Mouse (Mus musculus) activated CD4-positive, CD25-positive, alpha-beta regulatory T cell, adult 4 months (primary cell): ENCODE results near the gene Prnp. TPM values are rescaled to one million over a fixed set of nuclear protein-coding genes. Genes with fewer than 3 reads are reported as not detected.

ENCODE experiments used
- ATAC-seq: one replicate; pipeline ENCODE4 v1.8.0; 2017
- polyA plus RNA-seq, 2 experiments: library from polyadenylated mRNA; unstranded; fragments of 100-300 nt; shearing (Covaris generic); gene quantifications; one replicate each; pipeline ENCODE4 v1.2.1; 2017

The Prnp gene
- polyA plus RNA-seq, 2 experiments from 2014 or later, result 7.7 to 12.0 TPM

DNA sequence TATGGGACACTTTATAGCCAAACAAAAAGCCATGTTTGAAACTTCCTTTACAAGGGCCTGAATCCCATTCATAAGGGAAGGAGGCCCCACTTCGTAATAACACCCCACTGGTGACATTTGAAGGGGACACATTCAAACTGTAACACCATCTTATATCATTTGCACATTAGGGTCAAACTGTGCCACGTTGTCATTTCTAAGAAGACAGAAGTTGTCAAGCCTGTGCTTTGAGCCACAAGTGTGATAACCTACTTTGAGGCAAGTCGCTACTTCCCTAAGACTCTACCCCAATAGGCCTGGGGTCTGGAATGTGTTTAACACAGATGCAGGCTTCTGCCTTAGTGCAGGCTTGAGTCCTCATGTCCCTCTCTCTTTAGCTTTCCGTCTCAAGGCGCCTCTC, 2.4 kb upstream of the Prnp start:
- no peak for ATAC-seq

DNA sequence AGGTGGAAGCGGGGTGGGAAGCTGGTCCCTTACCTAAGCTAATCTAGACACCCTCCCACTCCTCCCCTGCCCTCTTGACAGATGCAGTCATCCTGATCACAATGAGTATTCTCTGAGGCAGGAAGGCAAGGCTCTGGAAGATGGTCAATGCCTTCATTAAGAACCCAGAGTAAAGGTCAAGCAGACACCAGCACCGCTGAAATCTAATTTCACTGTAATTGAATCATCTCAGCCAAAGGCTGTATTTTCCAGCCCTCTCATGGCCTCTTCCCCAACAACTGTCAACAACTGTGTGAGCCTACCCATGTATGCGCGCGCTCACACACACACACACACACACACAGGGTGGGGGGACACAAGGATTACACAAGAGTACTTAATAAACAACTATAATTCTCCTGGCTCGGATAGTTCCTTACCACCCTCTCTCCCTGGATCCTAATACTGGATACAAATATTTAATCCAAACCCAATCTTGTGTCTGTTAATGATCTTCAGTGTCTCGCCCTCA, 1.3 kb upstream of the Prnp start:
- no peak for ATAC-seq

DNA sequence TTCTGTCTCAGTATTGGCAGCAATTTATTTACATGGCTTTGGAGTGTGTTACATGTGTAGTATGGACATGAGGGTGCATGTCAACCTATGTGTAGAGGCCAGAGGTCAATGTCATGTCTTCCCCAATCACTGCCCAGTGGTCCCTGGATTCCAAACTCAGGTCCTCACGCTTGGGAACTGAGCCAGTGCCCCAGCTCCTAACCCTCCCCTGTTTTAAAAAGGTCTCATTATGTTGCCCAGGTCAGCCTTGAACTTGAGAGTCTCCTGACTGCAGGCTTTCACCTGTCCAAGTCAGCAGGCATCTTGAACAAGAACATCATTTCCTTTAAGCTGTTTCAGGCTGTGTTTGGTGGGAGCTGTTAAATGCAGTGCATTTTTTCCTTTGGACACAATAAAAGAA, 822 bp upstream of the Prnp start:
- ATAC-seq, result no peak

DNA sequence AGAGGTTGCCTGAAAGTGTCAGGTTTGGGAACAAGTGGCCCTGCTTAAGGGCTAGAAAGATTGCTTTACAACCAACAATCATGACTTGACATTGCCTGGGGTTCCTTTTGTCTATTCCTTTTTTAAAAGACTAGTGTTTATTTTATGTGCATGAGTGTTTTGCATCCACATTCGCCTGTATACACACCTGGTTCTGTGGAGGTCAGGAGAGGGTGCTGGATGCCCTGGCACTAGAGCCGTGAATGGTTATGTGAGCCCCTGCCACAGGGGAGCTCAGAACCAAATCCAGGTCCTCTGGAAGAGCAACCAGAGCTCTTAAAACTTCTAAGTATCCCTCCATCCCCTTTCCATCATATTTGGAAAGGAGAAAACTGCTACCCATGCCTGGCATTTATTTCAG, 1.1 kb downstream of the Prnp start:
- ATAC-seq, result no peak

DNA sequence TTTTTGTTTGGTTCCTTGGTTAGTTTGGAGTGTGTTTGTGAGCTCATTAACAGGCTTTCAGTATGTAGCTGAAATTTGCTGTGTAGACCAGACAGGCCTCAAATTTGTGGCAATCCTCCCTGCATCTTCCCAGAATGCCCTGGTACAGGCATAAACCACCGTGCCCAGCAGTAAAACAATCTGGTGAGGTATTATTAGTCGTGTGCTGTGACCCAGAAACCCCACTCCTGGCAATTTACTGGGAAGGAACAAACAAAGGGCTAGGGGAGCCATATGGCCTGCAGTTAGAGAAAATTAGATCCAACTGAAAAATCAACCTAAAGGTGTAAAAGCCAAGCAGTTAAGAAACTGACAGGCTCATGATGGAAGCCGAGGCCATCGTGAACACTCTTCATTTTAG, 1.6 kb downstream of the Prnp start:
- no peak for ATAC-seq

DNA sequence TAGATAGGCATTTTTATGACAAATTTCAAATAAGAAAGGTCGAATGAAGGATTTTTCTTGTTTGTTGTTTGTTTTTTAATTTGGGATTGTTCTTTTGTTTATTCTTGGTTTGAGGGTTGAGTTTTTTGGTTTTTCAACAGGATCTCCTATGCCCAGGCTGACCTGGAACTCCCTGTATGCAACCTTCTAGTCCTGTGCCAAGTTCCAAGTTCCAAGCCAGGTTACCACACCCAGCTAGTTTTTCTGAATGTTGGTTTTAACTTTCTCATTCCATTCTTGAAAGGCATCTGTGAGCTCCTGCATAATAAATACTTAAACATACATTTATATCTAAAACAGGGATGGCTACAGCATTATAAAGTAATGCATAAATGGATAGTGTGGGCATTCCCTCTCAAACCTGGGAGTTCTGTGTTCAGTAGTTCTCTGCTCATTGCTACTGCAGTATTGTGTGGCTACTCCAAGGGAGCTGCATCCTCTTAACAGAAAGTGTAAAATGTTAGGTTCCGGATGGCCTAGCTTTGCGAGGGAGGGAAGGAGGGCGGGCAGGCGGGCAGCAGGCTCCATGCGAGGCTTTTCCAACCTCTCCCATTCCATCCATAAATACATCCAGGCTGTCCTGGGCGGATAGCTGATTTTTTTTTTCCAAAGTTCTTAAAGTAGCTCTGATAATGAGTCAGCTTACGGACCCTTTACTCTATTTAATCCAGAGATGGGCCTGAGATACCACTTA, 3.0 kb downstream of the Prnp start:
- no peak for ATAC-seq

DNA sequence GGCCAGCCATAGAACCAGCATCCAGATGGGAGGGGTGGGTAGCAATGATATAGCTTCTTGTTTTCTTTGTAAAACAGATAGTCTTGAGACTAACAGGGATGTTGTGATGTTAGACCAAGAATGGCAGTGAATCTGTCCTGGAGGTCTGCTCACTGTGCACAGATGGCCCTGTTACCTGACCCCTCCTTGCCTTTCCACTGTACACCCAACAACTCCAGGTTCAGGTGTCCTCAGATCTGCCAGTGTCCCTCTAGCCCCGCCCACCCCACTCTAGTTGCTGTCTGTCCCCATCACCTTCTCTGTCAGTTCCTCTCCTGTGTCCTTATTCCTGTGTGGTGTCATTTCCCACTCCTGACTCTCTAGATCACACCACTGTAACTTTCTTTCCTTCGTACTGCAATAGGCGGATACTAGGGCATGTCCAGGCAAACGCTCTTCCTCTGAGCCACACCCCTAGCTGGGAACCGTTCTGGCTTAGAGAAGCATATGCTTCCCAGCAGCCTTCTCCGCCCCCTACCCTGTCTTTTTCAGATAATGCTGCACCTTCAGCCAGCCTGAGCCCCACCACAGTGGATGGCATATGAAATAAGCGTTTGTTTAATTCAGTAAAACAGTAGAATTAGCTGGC, 22.7 kb downstream of the Prnp start:
- ATAC-seq, result no peak

DNA sequence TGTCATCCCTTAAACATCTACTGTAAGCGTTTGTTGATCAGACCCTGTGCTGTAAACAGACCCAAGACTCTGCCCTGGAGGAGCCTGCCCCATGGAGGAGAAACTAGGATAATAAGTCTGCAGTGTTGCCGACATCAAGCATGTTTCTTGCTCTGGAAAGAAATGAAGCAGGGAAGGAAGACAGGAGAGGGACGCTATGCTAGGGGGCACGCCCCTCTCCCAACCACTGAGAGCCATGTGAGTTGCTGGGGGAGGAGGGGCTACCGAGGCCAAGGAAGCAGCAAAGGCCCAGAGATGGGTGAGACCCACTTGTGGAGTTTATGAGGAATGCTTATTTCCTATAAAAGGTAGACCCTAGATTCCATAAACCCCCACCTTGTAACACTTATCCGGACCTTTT, 23.3 kb downstream of the Prnp start:
- ATAC-seq, result no peak

DNA sequence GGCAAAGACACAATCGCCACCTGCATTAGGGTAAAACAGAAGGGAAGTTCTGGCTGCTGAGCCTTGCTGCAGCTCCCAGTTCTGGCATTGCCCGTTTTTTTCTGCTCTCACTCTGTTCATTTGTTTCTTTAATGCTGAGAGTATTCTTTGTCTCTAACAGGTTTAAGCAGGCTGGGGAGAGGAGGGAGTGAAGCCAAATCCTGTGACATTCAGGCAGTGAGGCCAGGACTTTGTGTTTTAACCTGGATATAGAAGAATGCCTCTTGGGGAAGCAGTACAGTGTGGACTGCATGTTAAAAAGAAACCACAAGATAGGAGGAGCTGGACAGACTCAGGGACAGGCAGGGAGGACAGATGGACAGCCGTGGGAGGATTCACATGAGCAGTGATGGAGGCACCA, 23.9 kb downstream of the Prnp start:
- no peak for ATAC-seq

DNA sequence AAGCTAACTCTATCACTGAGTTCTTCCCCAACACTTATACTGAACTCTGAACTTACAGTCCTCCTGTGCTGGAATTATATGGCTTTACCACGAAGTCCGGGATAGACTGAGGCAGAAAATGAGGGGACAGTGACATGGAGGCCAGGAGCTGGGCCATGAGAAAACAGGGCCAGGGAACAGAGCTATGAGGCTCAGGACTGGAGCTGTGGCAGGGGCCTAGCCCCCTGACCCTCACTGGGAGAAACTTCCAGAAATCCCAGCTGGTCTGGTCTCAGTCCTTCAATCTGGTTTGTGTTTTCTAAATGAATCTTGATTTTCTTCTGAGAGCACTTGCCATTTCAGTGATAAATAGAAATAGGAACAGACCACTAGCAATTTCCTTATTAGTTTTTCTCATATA, 24.5 kb downstream of the Prnp start:
- ATAC-seq, result no peak

DNA sequence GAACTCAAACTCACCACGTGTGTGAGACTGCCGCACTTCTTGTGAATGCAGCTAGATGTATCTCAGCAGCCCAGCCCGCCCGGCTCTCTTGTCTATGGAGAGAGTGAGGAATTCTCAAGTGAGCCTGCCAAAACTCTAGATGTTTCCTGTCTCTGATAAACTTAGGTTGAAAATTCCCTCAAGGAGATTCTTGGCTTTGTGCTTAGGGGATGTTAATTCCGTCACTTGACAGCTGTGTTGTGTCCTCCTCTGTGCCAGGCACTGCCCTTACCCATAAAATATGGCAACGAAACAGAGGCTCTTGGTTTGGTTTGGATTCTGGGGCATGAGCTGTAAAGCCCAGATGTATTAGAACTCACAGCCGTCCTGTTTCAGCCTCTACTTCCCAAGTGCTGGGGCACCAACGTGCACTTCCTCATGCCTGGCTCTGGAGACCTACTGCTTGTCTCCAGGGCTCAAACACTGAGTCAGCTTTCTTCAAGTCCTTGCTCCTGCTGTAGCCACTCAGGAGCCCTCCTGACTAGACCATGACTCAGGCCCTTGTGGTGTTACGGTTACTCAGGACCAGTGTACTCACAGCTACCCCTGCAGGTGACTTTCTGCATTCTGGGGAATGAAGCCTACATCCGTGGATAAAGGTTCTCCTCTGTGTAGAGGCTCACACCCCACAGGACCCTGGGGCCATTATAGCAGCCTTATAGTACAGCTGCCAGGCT, 25.8 kb downstream of the Prnp start:
- no peak for ATAC-seq

DNA sequence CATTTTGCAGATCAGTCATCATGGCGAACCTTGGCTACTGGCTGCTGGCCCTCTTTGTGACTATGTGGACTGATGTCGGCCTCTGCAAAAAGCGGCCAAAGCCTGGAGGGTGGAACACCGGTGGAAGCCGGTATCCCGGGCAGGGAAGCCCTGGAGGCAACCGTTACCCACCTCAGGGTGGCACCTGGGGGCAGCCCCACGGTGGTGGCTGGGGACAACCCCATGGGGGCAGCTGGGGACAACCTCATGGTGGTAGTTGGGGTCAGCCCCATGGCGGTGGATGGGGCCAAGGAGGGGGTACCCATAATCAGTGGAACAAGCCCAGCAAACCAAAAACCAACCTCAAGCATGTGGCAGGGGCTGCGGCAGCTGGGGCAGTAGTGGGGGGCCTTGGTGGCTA, 26.7 kb downstream of the Prnp start:
- ATAC-seq, result no peak

DNA sequence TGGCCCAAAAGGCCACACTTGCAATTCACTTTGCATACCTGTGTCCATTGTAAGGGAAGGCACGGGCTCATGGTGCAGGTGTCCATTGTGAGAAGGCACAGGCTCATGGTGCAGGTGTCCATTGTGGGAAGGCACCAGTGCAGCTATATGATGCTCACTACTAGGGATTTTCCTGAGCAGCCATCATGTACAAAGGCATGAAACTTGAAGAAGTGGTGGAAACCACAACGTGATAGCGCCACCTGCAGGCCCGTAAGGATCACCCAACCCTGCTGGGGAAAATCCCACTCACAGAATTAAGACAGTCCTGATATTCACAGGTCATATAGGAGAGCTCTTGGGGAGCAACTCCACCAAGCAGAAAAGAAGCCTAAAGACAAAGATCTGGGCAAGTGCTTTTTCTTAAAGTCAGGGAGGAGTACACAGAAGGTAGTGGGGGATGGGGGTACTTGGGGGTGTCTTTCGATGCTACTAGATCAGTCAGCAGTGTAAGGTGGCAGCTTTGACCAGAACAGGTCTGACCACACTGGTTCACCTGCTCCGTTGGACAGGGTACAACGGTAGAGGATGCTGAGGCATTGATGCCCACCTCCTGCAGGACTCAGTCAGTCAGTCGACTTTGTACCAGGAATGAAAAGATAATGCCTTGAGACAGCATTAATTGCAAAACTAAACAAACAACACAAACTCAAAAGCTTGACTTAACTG, 29.8 kb downstream of the Prnp start:
- peak; percentile 92 for ATAC-seq

DNA sequence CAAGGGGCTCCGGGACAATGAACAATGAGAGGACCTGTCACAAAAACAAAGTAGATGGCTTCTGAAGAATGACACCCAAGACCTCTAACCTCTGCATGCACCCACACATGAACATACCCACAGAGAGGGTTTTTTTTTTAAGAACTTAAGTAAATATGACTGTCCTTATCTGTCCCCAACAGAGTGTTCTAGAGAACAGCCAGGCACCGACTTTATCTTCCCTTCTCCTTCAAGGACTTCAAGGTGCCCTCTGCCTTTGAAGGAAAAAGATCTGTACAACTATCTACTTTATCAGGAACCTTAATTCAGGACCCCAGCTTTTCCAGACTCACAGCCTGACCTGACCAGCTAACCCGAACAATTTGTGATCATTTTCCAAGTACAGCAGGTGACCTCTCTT, 30.8 kb downstream of the Prnp start:
- ATAC-seq, result no peak

DNA sequence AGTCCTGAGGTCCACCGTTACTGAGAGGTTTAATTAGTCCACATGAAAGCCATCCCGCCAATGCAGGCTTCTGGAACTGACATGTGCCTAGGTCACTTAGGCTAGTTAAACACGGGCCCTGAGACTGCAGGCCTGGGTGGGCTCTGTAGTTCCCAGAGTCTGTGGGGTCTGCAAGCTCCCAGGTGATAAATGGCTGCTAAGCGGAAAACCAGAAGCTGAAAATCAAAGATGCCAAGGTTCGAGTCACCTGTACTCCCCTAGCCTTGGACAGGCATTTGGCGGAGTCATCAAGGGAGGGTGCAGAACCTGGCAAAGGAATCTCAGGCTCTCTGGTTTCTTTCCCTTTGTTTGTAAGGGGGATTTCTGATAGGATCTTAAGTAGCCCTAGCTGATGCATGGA, 31.8 kb downstream of the Prnp start:
- no peak for ATAC-seq

DNA sequence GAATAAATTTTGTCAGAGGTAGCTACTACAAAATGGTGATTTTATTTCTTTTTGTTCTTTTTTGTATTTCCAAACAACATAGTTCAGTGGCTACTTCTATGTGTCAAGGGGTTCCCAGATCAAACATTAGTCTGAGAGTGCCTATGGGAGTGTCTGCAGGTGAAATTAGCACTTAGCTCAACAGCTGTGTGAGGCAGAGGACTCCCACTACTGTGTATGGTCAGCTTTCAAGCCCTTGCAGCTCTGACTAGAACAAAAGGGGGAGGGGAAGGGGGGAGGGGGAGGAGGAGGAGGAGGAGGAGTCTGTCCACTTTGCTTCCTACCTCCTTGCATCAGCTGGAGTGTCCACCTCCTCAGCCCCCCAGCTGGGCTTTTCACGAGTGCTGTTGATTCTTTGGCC, 34.6 kb downstream of the Prnp start:
- no peak for ATAC-seq

DNA sequence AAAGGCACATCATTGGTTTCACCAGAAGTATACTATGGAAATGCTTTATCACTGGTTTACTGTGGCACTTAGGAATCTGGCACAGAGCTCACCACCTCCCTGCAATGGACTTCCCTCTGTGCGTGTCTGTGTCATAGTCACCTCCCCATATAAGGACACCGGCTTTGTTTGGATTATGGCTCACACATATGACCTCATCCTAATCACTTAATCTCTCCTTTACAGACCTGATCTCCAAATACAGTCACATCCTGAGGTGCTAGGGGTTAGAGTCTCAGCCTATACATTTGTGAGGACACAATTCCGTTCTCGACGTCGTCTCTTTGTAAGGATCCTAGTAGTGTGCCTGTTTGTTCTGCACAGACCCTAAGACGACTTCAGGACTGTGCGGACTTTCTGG, 35.5 kb downstream of the Prnp start:
- ATAC-seq, result no peak

DNA sequence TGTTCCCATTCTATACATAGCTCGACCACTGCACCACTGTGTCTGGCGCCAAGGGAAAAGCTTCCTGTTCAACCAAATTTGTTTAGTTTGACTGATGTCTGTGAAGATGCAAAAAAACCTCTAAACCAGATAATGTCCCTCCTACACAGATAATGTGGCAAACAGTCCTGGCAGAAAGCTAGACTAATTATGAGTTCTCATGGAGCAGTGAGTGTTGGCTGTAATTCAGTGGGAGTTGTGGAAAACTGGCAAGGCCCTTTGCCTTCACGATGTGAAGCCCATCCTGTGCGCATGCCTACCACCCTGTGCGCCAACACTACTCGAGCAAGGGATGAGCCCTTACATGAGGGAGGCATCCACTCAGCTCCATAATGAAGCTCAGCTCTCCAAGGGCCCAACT, 36.0 kb downstream of the Prnp start:
- ATAC-seq, result no peak

DNA sequence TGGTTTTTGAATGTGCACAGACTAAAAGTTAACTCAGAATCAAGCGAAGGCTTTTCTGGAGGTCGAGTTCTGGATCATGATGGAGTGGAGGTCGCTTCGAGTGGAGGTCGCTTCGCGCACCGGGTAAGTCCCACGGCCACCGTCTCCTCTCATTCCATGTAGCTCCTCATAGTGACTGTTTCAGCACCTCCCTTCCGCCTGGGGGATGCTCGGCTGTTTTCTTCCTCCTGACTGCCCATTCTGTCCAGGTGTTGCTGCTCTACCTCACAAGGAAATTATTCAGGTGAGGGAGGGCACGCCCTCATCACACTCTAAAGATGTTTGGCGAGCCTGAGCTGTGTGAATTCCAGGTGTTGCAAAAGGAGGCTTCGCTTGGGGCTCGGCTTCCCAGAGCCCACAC, 36.6 kb downstream of the Prnp start:
- no peak for ATAC-seq

DNA sequence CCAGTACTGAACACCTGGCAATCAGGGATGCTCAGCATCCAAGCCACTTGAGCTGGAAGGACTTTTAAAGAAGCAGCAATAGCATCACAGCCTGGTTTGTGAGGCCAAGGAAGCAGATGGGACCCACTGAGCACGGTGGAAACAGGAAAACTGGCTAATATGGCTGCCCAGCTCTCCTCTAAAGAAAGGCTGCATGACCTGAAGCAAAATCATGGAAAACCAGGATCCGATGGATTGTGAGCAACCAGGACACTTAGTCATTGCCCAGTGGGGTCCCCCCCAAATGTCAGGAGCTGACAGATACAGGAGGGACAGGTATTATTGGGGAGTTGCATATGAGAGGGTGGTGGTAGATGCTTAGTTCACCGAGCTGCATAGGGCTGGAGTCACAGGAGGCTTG, 38.4 kb downstream of the Prnp start:
- ATAC-seq, result no peak

DNA sequence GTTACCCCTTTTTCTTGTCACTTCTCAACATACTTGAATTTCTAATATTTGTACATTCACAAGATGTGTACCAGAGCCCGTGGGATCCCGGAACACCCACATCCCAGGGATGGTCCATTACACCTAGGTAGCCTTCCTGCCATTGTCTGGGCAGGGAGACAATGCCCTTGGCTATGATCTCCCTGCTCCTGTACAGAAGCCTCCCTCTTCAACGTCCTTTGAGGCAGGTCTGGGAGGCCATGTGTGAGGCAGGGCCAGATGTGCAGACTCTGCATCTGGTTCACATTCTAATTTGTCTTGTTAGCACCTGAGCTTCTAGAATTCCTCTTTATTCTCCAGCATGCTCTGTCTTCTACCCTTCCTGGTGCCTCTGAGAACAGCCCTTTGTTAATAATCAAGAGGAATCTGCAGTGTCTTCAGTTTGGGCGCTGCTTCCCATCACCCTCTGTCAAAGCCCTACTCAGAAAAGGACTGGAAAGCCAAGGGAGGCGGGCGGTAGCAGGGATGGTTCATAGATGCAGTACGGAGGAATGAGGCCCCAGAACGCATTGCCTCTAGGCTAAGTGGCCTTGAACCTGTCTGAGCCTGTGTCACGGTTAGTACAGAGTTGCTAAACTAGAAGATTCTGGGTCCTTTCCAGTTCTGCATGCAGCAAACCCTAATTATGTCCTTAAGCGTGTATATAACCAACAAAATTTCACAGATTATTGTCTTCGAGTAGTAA, 39.4 kb downstream of the Prnp start:
- no peak for ATAC-seq

DNA sequence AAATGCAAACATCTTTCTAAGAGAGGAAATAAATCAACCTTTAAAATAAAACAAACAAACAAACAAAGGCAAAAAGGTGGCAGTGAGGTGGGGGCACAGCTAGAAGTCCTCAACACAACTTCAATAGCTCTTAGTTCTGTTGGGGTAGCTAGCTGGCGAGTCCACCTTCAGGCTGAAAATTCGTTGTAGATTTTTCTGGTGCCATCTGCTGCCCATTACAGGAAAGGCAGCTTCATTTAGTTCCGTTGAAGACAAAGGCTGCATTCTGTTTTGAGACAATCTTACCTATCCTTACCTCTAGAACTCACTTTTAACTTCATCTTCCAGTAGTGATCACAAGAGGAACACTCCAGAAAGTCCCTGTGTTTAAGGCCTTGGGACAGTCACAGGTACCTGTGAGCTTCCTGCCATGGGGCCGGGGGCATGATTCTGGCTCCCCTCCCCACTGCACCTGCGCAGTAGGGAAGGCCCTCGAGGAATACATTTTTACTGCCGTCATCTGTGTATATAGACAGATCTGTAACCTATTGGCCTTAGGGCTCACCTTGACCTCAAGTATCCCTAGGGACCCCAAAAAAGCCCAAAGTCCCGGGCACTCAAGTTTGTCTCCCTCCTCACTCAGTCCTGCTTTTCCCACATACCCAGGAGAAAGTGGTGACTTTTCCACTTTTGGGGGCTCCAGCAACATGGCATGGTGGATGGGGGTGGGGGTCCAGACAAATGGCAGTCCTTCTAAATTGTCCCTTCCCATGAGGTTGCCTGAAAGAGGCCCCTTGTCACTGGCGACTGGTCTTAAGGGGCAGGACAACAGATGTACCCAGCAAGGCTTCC, 40.3 kb downstream of the Prnp start:
- ATAC-seq, result peak; percentile 18
